Mouse (Mus musculus) G1E-ER4 (cell line): ENCODE data around the gene Podxl. TPM values are rescaled to one million over a fixed set of nuclear protein-coding genes. Genes with fewer than 3 reads are reported as not detected.

ENCODE experiments used
- GATA1 ChIP-seq: IDR thresholded peaks from one replicate; pipeline ENCODE4 v1.8.0; 2012; ENCODE audit warnings: low read length, inconsistent platforms
- polyA plus RNA-seq: library from polyadenylated mRNA; stranded (reverse); fragments of >175 nt; gene quantifications from 2 replicates; pipeline ENCODE4 v1.2.3, GENCODE M21; 2012

Gene Podxl
- polyA plus RNA-seq, 1 experiment: 40.3 TPM

DNA sequence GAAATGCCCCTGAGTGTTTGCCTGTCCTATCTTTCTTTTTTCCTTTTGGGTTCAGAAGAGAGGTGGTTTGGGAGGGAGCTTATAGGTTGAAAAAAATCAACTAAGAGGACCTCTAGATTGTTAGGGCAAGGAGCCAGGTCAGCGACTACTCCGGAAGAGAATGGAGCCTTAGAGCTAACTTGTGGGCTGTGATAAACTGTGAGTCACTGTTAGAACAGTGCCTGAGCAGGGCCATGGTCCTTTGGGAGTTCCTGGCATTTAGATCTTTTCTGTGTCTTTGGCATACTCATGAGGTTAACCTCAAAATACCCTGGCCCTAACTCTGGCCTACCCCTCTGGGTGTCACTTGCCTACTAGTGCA is 45.5 kb downstream of the Podxl start:
- no peak for TF ChIP-seq GATA1

DNA sequence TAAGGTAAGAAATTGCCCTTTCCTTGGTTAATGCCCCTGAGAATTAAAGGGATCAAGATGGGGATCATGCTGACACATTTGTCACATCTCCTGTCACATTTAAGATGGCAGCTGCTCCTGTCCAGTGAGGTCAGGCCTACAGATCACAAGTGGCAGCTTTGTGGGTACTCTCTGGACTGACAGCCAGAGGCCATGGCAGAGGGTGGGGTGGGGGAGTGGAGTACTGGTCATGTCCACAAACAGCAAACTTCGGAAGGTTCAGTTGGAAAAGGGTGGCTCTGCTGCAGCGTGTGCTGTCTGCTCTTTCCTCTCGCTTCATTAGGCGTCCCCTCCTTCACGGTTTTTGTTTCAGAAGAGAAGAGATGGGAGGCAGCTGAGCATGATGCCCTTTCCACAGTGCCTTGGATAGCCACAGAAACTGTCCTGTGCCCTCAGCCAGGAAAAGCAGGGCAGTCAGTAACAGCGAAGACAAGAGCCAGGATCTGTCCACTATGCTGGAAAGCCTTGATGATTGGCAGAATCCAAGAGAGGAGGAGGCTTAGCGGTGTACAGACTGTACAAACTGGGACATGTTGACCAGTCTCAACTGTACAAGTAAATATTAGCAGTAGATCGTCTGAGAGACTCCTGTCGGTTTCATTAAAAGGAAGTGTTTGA is 46.0 kb downstream of the Podxl start:
- no peak for TF ChIP-seq GATA1

DNA sequence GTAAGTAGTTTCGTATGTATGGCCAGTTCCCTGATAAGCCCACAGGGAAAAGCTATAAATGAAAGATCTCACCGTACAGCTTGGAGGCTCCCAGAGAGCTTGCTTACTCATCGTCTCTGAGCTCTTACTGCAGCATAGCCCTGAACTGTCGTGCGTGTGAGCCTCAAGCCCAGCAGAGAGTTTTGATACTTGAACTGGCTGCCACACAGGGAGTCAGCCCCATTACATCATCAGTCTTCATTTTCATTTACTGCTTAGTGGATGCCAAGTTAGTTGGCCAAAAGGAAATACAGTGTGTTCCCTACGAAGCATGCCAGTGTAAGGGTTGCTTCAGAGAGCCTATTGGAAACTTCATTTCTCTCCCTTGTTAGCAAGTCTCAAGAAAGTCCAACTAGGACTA is 50.1 kb downstream of the Podxl start:
- TF ChIP-seq GATA1: no peak

DNA sequence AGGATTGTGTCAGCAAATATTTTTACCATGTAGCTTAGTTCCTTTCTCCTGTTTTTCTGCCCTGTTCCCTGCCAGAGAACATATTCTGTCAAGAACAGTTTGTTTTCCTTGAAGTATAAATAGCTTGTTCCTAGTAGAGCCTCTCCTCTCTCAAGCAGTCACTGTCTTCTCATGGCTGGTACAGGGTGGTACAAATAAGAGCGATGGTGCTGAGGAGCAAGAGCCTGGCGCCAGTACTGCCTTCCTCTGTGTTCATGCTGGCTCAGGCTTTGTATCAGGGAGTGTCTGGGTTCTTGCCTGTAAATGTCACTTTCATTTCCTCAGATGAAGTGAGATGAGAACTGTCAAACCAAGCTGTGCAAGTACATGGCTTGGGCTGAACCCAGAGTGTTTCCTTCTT is 61.2 kb downstream of the Podxl start:
- no peak for TF ChIP-seq GATA1

DNA sequence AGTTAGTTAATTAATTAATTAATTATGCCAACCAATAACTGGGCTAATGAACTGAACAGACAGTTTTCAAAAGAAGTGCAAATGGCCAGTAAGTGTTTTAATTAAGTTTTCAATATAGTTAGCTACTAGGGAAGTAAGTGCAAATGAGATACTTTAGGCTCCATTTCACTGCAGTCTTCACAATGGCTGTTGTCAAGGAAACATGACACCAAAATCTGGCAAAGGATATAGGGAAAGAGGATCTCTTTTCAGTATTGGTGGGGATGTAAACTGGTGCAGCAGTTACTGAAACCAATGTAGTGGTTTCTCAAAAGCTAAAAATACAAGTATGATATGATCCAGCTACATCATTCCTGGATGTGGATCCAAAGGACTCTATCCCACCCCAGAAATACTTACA is 63.1 kb downstream of the Podxl start:
- no peak for TF ChIP-seq GATA1

DNA sequence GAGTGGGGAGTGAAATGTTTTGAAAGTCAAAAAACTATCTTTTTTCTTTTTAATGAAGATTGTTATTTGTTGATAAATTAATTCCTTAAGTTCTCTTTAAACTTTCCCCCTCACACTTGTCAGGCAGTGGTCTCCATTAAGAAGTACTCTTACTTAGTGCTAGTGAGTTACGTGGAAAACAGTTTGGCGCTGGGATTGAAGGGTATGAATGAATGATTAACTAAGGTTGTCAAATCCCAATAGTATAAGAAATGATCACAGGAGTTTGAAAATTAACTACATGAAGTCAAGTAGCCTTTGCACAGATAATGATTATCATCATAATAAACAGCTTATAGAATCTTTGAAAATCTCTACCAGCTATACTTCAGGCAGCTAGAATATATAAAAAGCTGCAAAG is 63.5 kb downstream of the Podxl start:
- TF ChIP-seq GATA1: no peak

DNA sequence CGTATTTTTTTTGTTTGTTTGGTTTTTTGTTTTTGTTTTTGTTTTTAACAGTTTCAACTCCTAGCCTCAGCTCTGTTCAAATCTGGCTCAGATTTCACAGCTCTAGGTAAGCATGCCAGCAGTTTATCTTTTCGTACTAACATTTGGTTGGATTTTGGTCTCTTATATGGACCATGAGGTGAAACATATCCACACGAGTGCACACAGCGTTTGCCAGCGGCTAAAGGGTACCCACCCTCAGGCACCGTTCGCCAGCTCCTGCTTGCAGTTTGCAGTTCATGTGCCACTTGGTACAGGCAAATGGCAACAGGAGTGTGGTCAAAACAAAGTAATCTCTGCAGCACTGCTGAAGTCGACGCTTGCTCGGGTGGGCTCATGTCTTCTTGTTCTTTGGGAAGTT is 63.9 kb downstream of the Podxl start:
- no peak for TF ChIP-seq GATA1

DNA sequence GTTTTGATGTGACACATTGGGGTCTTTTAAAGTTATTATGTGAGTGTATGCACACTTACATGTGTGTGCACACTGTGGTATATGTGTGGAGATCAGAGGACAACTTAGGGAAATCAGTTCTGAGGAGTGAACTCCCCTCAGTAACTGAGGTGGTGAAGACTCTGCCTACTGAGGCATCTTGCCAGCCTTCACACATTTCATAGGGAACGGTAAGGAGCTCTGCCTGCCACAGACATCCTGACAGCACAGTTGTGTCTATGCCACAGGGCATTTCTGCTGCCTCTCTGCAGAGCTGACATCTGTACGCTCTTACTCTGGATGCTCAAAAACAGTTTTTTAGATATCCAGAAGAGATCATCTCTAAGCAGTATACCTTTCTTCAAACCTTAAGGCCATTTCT is 67.6 kb downstream of the Podxl start:
- TF ChIP-seq GATA1: no peak

DNA sequence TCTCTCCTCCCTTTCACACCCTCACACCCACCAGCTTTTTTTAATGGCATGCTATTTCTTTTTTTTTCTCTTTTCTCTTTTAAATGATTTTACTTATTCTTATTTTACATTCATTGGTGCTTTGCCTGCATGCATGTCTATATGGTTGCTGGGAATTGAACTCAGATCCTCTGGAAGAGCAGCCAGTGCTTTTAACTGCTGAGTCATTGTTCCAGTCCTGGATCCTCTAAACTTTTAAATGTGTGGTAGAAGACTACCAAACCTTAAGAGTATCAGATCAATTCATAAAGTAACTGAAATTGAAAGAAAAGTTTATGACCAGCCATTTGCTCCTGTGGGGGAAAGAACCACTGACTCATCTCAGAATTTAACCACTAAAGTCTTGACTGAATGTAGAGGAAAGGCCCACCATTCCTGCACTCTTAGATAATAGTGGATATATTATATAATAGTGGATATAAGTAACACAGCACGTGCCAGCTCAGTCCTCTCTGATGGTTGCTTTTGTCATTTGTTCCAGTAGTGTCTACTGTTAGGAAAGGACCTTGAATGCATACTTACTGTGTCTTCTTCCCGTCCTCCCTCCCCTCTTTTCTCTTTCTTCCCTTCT is 68.6 kb downstream of the Podxl start:
- TF ChIP-seq GATA1: no peak

DNA sequence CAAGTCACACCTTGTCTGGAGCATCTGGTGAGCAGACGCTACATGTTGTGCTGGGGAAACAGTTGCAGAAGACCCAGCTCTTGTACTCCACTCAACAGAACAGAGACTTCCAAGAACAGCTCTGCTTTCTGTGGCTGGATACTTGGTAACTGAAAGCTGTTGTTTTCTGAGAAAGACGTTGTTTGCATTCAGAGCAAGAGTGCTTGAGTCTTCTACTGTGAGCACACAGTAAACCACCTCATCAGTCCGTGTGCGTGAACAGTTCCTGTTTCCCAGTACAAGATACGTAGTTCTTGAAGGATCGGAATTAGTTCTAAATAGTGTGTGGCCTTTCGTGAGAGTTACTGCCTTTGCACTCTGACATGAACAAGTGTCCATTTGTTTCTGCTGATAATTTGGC is 73.8 kb downstream of the Podxl start:
- TF ChIP-seq GATA1: no peak

DNA sequence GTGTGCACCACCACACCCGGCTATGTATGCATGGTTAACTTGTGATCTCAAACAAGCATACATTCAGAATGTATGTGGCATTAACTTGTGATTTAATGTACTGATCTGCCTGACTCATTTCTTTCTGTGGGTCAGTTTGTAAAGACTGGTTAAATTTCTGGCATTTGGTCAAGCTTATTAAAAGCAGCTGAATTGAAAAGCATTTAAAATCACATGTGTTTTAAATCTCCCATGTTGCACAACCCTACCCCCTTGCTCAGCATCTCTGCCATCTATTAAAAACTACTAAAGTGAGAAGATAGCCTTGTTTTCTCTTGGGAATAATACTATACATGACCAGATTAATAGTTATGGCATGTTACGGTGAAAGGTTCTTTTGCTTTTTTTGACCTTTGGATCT is 77.2 kb downstream of the Podxl start:
- TF ChIP-seq GATA1: no peak

DNA sequence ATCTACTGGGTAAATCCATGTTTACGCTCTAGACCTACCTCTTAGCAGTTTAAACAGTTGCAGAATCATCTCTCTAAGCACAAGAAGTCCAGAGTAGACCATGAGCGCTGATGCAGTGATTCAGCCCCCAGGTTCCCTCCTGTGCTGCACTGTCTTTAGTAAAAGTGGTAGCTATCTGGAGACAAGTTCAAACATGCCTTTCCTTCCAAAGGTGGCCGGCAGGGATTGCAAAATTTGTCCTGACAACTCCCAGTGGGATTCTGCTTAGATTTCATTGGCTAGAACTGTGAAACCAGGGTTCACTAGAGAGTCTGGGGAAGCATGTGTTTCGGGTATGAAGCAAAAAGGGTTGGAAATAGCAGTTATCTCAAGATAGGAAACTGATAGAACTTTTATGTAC is 83.8 kb downstream of the Podxl start:
- no peak for TF ChIP-seq GATA1

DNA sequence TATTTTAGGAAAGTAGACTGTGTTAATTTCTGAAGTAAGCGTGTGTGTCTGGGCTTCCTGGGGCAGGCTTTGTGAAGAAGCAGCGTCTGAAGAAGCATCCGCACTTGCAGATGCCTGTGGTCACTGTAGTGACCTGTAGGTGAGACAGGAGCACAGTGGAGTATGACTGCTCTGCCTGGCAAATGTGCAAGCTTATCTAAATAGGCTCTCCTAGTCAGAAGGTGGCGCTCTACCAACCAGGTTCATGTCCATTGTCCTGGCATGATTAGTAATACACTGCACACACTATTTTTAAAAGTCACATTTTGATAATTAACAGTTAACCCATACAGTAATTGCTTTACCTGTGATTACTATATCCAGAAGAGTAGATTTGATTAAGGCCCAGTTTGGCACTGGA is 85.6 kb downstream of the Podxl start:
- no peak for TF ChIP-seq GATA1

Other genes starting within 250 kb of the Podxl start
- gene Mkln1, start 165.2 kb downstream of the Podxl start, polyA plus RNA-seq: 48.6 and 66.2 TPM in 2 replicates